Mouse (Mus musculus) neural tube, embryonic 14.5 days (tissue): ENCODE measurements around the gene Fgfr2. TPM values are rescaled to one million over a fixed set of nuclear protein-coding genes. Genes with fewer than 3 reads are reported as not detected.

Experiments
- ATAC-seq: fragments of 200-750 bp; cut with Nextera tagmentation; 2 replicates; pipeline ENCODE4 v1.8.0; 2017; ENCODE audit warnings: low read depth, mild to moderate bottlenecking, moderate TSS enrichment, moderate library complexity
- H3K27ac ChIP-seq: fragments of 300-500 bp; sonication (generic); 2 replicates; pipeline ENCODE4 v1.5.1; 2014; ENCODE audit warnings: low read depth, mild to moderate bottlenecking, control low read depth, low read length, moderate library complexity, mixed read lengths
- H3K27me3 ChIP-seq: fragments of 300-500 bp; sonication (generic); 2 replicates; pipeline ENCODE4 v1.6.1; 2014; ENCODE audit warnings: low read length; ENCODE audit not compliant: control insufficient read depth, insufficient read depth
- H3K36me3 ChIP-seq: fragments of 300-500 bp; sonication (generic); 2 replicates; pipeline ENCODE4 v1.6.1; 2014; ENCODE audit warnings: low read length, mixed read lengths; ENCODE audit not compliant: control insufficient read depth, insufficient read depth
- H3K4me1 ChIP-seq: fragments of 300-500 bp; sonication (generic); 2 replicates; pipeline ENCODE4 v1.6.1; 2014; ENCODE audit warnings: low read length; ENCODE audit not compliant: control insufficient read depth, insufficient read depth
- H3K4me2 ChIP-seq: fragments of 300-500 bp; sonication (generic); 2 replicates; pipeline ENCODE4 v1.6.1; 2014; ENCODE audit warnings: mild to moderate bottlenecking, low read depth, low read length, control low read depth
- H3K4me3 ChIP-seq: fragments of 300-500 bp; sonication (generic); 2 replicates; pipeline ENCODE4 v1.5.1; 2014; ENCODE audit warnings: low read depth, low read length, control low read depth, mixed read lengths
- H3K9ac ChIP-seq: fragments of 300-500 bp; sonication (generic); replicated peaks from 2 replicates; pipeline ENCODE4 v1.6.1; 2014; ENCODE audit warnings: low read depth, mild to moderate bottlenecking, control low read depth, low read length, mixed read lengths
- H3K9me3 ChIP-seq: fragments of 300-500 bp; sonication (generic); 2 replicates; pipeline ENCODE4 v1.6.1; 2016; ENCODE audit warnings: low read length; ENCODE audit not compliant: control insufficient read depth
- WGBS: fragments of 180-500 bp; shearing (Covaris S2); extraction: QIAGEN DNeasy Blood & Tissue Kit; methylation state at CpG from one replicate; pipeline ENCODE4 v1.1.7; 2014; 5-methylcytosine and 5-hydroxymethylcytosine counted together
- polyA plus RNA-seq: library from polyadenylated mRNA; unstranded; fragments of >200 nt; fragmentation: Nextera tagmentation; extraction: Ambion mirVana; gene quantifications from 2 replicates; pipeline ENCODE4 v1.2.1, GENCODE M21; 2014

Gene Fgfr2
- polyA plus RNA-seq, 1 experiment from 2014 or later: 28.1 TPM

GRCm38 (mm10) chr7:132853361-132853760 is 269.8 kb downstream of the Fgfr2 start:
- H3K27me3 ChIP-seq: no peaks in the 10 kb centered on the region
- H3K9me3 ChIP-seq: no peaks in the 10 kb centered on the region
- peaks cover 11% of the 10 kb centered on the region; the same call in 1 of the 2 replicates for H3K36me3 ChIP-seq
- ATAC-seq: no peak
- no peak overlapping the region for H3K9ac ChIP-seq
- H3K4me1 ChIP-seq: peaks cover 8% of the 10 kb centered on the region
- no peak overlapping the region for H3K4me2 ChIP-seq
- WGBS: 85% methylated on average over 6 of the region's 6 CpGs
- H3K27ac ChIP-seq: no peak overlapping the region
- H3K4me3 ChIP-seq: no peak overlapping the region

- peaks cover 8% of the 10 kb centered on the region for H3K4me1 ChIP-seq
- H3K4me2 ChIP-seq: peak within 1 kb of the TSS; percentile 61
- no peaks in the 10 kb centered on the region for H3K9me3 ChIP-seq
- H3K4me3 ChIP-seq: peak within 1 kb of the TSS; percentile 57
- peak within 1 kb of the TSS; percentile 86 for H3K9ac ChIP-seq
- WGBS: under 1% methylated on average over 37 of the region's 37 CpGs
- no peaks in the 10 kb centered on the region for H3K27me3 ChIP-seq
- peak within 1 kb of the TSS; percentile 95 for H3K27ac ChIP-seq
- H3K36me3 ChIP-seq: peaks cover 20% of the 10 kb centered on the region; the same call in 1 of the 2 replicates
- peak; percentile 95 for ATAC-seq
Observed at GRCm38 (mm10) chr7:132852173-132852844, 270.8 kb downstream of the Fgfr2 start, which contains the start of gene Eef1akmt2. Gene Eef1akmt2, minus strand, starts transcription at chr7:132852673.

- H3K36me3 ChIP-seq: peaks cover 20% of the 10 kb centered on the region; the same call in 1 of the 2 replicates
- no peak for ATAC-seq
- H3K9me3 ChIP-seq: no peaks in the 10 kb centered on the region
Observed at GRCm38 (mm10) chr7:132843152-132843551, 280.0 kb downstream of the Fgfr2 start.

GRCm38 (mm10) chr7:132842455-132842854 is 280.7 kb downstream of the Fgfr2 start:
- Histone ChIP-seq H3K27me3 (no peaks in the 10 kb centered on the region), H3K4me1 (no peaks in the 10 kb centered on the region), H3K36me3 (peaks cover 14% of the 10 kb centered on the region; the same call in 1 of the 2 replicates), H3K4me3 (no peak overlapping the region), H3K4me2 (no peak overlapping the region), H3K9ac (no peak overlapping the region), H3K27ac (no peak overlapping the region), H3K9me3 (no peaks in the 10 kb centered on the region)
- WGBS: 100% methylated on average over 1 of the region's 1 CpGs
- no peak for ATAC-seq

More at GRCm38 (mm10) chr7:132843152-132843551, 280.0 kb downstream of the Fgfr2 start:
- Histone ChIP-seq H3K4me1 (no peaks in the 10 kb centered on the region), H3K4me3 (no peak overlapping the region), H3K4me2 (no peak overlapping the region), H3K9ac (no peak overlapping the region), H3K27me3 (no peaks in the 10 kb centered on the region), H3K27ac (no peak overlapping the region)
- 95% methylated on average over 3 of the region's 3 CpGs for WGBS

GRCm38 (mm10) chr7:132841287-132841686 is 281.9 kb downstream of the Fgfr2 start:
- H3K36me3 ChIP-seq: peaks cover 13% of the 10 kb centered on the region; the same call in 1 of the 2 replicates
- no peak overlapping the region for H3K4me3 ChIP-seq
- H3K27ac ChIP-seq: no peak overlapping the region
- H3K9me3 ChIP-seq: no peaks in the 10 kb centered on the region
- H3K4me1 ChIP-seq: no peaks in the 10 kb centered on the region
- WGBS: 82% methylated on average over 5 of the region's 5 CpGs
- H3K4me2 ChIP-seq: no peak overlapping the region
- H3K9ac ChIP-seq: no peak overlapping the region
- no peaks in the 10 kb centered on the region for H3K27me3 ChIP-seq
- ATAC-seq: no peak

GRCm38 (mm10) chr7:132830955-132831354 is 292.2 kb downstream of the Fgfr2 start:
- no peak overlapping the region for H3K9ac ChIP-seq
- no peak for ATAC-seq
- peaks cover 23% of the 10 kb centered on the region; the same call in 1 of the 2 replicates for H3K36me3 ChIP-seq

GRCm38 (mm10) chr7:132824346-132825022 is 298.7 kb downstream of the Fgfr2 start:
- Histone ChIP-seq H3K4me3 (no peak overlapping the region), H3K27me3 (no peaks in the 10 kb centered on the region), H3K9me3 (no peaks in the 10 kb centered on the region), H3K9ac (no peak overlapping the region), H3K27ac (no peak overlapping the region), H3K4me2 (no peak overlapping the region), H3K36me3 (peaks cover 20% of the 10 kb centered on the region; the same call in 1 of the 2 replicates), H3K4me1 (no peaks in the 10 kb centered on the region)
- ATAC-seq: no peak
- WGBS: 21% methylated on average over 1 of the region's 1 CpGs

More at GRCm38 (mm10) chr7:132830955-132831354, 292.2 kb downstream of the Fgfr2 start:
- no peaks in the 10 kb centered on the region for H3K9me3 ChIP-seq
- no peak overlapping the region for H3K4me2 ChIP-seq
- H3K4me1 ChIP-seq: no peaks in the 10 kb centered on the region
- no peak overlapping the region for H3K4me3 ChIP-seq
- 54% methylated on average over 4 of the region's 4 CpGs for WGBS
- H3K27ac ChIP-seq: no peak overlapping the region
- H3K27me3 ChIP-seq: no peaks in the 10 kb centered on the region

GRCm38 (mm10) chr7:132823832-132824231 is 299.3 kb downstream of the Fgfr2 start:
- Histone ChIP-seq H3K27me3 (no peaks in the 10 kb centered on the region), H3K27ac (no peak overlapping the region), H3K4me2 (no peak overlapping the region), H3K4me3 (no peak overlapping the region), H3K4me1 (no peaks in the 10 kb centered on the region), H3K36me3 (peaks cover 20% of the 10 kb centered on the region; the same call in 1 of the 2 replicates), H3K9ac (no peak overlapping the region), H3K9me3 (no peaks in the 10 kb centered on the region)
- ATAC-seq: no peak

GRCm38 (mm10) chr7:132820692-132821091 is 302.5 kb downstream of the Fgfr2 start:
- no peak for ATAC-seq
- 65% methylated on average over 3 of the region's 3 CpGs for WGBS
- 0 out of 2 replicates have a peak, but pooled peaks cover 5% of the 10 kb centered on the region for H3K36me3 ChIP-seq

More at GRCm38 (mm10) chr7:132820692-132821091, 302.5 kb downstream of the Fgfr2 start:
- Histone ChIP-seq H3K9ac (no peak overlapping the region), H3K4me1 (no peaks in the 10 kb centered on the region), H3K4me3 (no peak overlapping the region), H3K4me2 (no peak overlapping the region), H3K27me3 (no peaks in the 10 kb centered on the region), H3K27ac (no peak overlapping the region), H3K9me3 (no peaks in the 10 kb centered on the region)
